Mouse (Mus musculus): ENCODE results near the gene Rad51b.

Rad51b gene

DNA sequence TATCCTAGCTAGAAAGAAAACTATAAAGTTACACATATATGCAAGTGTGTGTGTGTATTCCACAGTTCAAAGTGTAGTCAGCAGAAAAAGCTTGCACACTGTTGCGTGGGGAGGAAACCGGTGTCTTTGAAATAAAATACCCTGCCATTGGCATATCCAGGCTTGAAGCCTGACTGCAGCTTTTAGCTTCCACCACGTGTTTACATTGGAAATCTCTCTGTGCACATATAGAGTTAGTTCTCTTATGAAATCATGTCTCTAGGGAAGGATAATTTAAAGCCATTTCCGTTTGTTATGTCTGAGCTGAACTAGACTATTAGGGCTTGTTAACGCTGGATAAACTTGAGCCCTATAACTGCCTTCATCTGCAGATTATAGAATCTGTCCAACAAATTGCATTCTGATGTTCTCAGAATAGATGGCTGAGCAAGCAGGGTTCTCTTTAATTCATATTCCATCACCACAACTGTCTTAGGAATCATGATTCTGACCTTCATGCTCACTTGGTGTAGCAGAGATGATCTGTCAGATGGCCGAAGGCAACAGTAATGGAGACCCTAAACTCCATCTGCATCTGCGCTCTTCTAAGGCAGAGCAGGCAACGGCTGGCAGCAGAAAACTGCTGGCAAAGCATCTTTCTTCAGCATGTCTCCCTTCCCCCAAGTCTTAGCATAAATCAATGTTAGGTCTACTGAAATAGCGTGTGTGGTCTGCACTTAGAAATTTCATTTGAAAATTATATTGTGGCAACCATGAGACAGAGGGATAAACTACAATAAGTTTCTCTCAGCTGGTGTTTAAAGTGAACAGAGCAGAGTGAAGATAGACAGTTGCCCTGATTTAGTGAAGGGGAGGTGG lies 410.7 kb downstream of the Rad51b start:
- DNase-seq, result no peak

DNA sequence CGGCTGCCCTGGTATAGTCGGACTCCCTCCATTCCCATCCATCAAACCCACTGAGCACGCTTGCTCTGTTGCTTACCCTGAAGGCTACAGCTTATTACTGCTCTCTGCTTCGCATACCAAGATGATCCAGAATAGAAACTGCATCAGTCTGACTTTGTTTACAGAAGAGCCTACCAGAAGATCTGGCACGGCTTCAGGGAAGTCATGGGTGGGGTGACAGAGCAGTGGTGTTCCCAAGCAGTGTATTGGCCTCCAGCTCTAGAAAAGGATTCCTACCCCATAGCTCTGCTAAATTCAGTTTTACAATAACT lies 411.3 kb downstream of the Rad51b start:
- DNase-seq, result no peak

DNA sequence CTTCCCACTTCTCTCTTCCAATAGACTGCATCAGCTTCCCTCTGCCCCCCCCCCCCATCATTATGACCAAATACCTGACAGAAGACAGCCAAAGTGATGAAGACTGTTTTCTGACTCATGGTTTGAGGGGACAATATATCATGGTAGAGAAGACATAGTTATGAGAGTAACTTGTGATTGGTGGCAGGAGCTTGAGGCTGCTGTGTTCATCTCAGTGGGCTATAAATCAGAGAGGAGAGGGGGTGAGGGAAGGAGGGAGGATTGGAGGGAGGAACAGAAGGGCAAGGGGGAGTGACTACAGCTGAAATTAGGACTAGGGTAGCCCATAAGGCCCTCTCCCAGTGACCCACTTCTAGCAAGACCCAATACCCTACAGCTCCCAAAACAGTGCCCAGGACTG lies 416.2 kb downstream of the Rad51b start:
- DNase-seq, result no peak

- DNase-seq, result no peak
Measured at GRCm38 (mm10) chr12:79714484-79714883, 417.4 kb downstream of the Rad51b start.

DNA sequence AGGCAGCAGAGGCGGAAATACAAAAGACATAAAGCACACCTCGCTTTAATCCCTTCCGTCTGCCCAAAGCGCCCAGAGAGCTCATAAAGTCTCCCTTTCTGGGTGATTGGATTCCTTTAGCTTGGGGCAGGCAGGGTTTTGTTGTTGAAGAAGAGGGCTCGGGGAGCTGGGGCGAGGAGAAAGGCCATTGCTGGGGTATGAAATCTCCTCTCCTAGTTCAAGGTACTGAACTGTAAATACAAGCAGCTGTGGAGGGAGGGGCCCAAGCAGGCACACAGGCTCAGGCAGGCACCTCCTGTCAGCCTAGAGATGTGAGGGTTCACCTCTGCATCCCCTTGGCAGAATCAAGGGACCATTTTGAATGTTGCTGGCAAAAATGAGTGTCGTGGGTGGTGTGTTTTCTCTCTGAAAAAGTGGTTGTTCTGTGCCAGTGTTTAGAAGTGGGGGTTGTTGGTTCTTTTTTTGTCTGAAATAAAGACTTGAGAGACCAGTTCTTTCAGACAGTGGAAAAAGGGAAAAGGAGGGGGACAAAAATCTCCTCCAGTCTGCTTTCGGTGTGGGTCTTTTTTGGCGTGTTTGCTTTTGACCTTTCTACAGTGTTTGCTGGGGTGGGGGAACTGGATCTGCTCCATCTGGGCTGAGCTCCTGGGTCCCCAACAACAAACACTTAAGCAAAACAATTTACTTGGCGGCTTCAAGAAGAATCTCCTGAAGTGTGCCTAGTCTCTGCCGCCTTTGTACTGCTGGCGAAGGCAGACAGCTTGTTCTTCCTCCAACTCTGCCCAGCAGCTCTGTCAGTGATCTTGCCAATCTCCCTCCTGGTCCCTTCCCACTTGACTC lies 418.6 kb downstream of the Rad51b start:
- no peak for DNase-seq

GRCm38 (mm10) chr12:79719091-79719846 lies 422.2 kb downstream of the Rad51b start:
- no peak for DNase-seq

- no peak for DNase-seq
Measured at GRCm38 (mm10) chr12:79719847-79720201, 422.7 kb downstream of the Rad51b start.

DNA sequence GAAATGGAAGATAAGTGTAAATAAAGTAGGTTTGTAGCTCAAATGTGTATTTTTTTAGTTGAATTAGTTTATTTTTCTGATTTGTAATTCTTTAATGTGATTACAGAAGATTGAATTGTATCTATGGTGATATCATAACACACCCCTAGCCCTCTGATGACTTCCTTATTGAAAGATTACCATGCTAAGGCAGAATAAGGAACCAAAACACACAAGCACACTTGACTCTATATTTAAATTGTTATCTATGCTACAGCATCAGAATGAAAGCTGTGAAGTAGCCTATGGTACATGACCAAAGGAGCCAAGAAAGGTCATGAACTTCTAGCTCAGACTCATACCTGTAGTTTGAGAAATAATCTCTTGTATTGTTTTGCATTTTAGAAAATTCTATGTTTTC lies 427.8 kb downstream of the Rad51b start:
- DNase-seq, result no peak

DNA sequence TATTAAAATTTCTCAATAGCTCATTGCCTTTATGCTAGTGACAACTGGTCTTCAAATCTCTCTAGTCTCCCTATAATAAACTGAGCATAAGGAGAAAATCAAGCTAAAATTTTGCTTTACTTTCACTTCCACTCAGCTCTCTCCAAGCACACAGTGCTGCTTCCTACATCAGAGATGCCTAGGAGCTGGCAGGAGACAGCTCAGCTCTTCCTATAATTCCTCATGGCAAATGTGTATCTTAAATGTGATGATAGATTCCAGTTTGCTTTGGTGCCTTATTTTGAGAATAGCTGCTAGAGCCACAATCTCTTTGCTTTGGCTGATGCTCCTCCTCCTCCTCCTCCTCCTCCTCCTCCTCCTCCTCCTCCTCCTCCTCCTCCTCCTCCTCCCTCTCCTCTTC lies 428.6 kb downstream of the Rad51b start:
- DNase-seq, result no peak

DNA sequence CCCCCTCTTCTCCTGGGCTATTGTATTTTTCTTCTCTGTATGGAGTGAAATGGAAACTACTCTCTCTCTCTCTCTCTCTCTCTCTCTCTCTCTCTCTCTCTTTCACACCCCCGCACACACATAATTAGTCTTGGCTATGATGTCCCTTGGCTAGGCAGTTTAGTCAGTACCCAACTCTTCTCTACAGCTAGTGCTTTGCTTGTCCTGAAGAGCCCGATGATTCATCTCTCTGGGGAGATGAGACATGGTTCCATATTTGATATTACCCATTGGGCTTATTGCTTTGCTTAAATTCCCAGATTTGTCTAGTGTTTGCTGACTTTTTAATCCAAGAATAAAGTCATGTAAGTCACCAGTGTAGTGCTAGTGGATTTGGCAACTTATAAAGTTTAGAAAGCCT lies 429.0 kb downstream of the Rad51b start:
- DNase-seq, result no peak

DNA sequence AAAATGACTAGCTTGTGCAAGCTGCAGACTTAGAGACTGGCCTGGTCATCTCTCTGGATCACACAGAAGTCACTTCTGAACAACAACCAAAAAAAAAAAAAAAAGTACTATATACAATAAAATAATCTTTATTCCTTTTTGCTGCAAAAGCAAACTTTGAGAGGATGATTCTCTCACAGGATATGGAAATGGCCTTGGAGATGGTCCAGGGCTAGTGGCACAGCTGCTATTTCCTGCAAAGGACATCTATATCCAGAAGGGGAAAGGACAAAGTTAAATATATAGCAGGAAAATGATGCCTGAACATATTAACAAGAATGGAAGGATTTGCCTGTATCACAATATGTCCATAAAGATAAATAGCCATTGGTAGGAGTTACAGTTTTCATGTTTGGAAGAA lies 429.9 kb downstream of the Rad51b start:
- DNase-seq, result no peak

DNA sequence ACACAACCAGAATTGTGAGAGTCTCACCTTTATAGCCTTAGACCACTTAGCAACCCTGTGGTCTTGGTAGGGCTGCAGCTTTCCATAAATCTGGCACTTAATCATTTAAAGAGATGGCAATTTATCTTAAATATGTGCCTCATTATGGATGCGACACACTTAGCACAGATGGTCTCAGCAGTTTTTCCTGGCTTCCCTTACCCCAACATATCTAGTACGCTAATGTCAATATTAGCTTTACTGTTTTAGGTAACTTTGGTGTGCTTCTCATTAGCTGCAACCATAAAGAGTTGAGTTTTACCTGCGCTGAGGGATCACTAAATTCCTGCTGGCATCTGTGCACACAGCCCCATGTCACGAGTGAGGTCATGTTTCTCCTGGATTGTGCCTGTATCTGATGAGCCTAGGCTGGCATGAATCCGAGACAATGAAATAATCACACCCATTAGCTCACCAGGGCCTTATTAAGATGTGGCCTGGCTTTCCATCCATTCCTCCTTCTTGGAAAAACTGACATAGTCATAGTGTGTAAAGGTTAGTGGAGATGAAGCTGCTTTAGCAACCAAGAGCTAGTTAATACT lies 432.9 kb downstream of the Rad51b start:
- no peak for DNase-seq

DNA sequence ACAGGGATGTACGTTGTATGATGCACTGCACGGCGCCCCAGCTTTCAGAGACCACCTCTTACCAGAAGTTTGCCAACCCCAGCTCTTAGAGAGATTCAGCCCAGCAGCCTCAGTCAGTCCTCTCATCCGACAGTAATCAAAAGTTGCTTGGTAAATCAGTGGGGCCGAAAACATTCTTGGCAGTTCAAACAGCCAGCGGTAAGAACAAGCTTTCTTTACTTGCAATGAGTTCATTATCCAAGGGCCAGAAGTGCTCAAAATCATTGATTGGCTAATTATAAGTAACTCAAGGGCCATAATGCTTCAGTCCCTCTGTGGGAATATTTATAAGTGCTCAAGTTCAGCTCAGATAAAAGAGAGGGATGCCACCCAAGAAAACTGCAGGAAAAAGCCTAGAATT lies 434.8 kb downstream of the Rad51b start:
- no peak for DNase-seq

DNA sequence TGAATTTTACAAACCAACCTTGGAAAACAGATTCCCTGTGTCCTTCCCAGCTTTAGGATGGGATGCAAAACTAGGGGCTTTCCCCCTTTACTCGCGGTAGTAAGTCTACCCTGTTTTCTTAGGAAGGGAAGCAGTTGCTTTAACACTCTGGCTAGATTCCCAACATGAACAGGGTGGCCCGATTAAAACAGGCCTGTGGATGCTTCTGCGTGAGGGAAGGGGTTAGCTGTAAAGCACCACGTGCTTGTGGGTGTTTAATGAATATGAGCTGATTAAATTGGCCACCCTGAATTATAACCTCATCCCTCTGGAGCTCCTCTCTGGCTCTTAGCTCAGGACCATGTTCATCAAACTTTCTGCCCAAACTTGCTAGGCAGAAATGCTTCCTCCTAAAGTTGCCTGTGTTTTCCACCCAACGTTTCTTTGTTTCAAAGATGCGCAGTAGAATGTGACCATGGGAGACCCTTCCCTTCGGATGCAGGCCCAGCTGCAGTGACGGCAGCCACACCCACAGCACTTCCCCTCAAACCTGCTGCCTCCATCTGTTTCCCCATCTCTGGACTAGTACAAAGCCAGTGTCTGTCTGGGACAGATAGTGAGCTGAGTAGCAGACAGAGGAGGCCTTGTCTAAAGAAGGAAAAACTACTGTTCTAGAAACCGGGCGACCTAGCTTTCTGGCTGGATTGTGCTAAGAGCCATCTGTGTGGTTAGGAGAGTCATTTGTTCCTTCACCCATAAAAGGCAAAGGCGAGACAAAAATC lies 435.5 kb downstream of the Rad51b start:
- DNase-seq, result no peak

DNA sequence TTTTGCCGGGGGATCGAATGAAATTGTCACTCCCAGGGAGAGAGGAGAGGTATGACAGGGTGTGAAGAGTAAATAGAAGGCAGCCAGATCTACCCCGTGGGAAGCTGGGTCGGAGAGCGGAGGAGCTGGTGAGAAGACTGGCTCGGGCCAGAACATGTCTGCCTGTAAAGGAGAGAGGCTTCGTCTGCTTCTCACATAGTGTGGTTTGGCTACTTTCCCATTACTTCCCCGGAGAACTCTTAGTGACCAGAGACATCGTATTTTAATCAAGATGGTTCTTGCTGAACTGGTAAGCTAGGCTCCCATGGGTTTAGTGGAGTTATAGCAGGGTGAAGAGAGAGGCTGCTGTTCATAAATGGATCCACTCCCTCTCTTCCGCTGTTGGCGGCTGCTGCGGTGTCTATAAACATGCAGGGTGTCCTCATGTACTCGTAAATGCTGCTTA lies 438.3 kb downstream of the Rad51b start:
- DNase-seq, result peak; percentile 24

- no peak for DNase-seq
Measured at GRCm38 (mm10) chr12:79735882-79736281, 438.8 kb downstream of the Rad51b start.

DNA sequence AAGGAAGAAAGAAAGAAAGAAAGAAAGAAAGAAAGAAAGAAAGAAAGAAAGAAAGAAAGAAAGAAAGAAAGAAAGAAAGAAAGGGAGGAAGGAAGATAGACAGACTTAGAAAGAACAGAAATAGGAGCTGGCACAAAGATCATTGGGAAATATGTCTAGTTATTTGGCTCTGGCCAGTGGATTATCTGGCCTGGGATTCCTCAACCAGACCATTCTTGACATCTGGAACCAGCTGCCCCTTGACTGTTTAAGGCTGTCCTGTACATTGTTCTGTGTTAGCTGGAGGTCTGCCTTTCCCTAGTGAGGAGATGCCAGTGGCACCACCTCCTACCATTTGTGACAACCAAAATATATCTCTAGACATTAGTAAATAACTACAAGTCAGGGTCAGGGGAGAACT lies 441.6 kb downstream of the Rad51b start:
- no peak for DNase-seq

- DNase-seq, result no peak
Measured at GRCm38 (mm10) chr12:79739918-79740639, 443.0 kb downstream of the Rad51b start.

GRCm38 (mm10) chr12:79742211-79742610 lies 445.1 kb downstream of the Rad51b start:
- no peak for DNase-seq

- DNase-seq, result no peak
Measured at GRCm38 (mm10) chr12:79744131-79744530, 447.0 kb downstream of the Rad51b start.

DNA sequence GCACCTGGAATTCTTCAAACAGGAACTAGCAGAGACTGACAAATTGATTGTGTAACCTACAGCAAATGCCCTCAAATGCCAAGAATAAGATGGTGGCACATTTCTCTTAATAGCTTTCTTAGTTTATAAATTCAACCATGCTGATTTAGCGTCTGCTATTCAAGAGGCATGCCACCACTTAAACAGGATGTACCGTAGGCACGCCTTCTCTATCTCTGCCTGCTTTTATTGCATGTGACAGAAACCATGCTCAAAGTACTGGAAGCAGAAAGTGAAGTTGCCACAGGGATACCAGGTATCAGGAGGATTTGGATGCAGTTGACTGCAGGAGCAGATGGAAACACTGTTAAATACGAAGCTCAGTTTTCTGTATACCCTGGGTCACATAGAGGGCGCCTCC lies 448.1 kb downstream of the Rad51b start:
- DNase-seq, result no peak

Data from kidney, adult 11 months (tissue).